Mouse (Mus musculus): ENCODE results near the gene Specc1. TPM values are rescaled to one million over a fixed set of nuclear protein-coding genes. Genes with fewer than 3 reads are reported as not detected.

The Specc1 gene
- total RNA-seq, 2 experiments from 2014 or later = 69.6 to 74.4 TPM

- intact Hi-C loops (cut with DNase I) = no loop called here
- TF ChIP-seq CTCF (IDR thresholded peaks at IDR 0.05) = no peak
- DNase-seq (ENCODE audit: extremely low spot score in 1 of 2, low spot score in 2 of 2) = no peak
- no peak overlapping the region for H3K4me3 ChIP-seq
- H3K27ac ChIP-seq = no peak overlapping the region
These were observed 78.0 kb downstream of the Specc1 start for GRCm38 (mm10) chr11:62034564-62034963.

- intact Hi-C loops (cut with DNase I) = no loop called here
- H3K4me3 ChIP-seq = no peak overlapping the region
- no peak overlapping the region for H3K27ac ChIP-seq
- TF ChIP-seq CTCF (IDR thresholded peaks at IDR 0.05) = no peak
- DNase-seq (ENCODE audit: extremely low spot score in 1 of 2, low spot score in 2 of 2) = no peak
These were observed 78.7 kb downstream of the Specc1 start for GRCm38 (mm10) chr11:62035220-62035619.

GRCm38 (mm10) chr11:62040122-62040521, 83.6 kb downstream of the Specc1 start:
- no peak for DNase-seq (ENCODE audit: extremely low spot score in 1 of 2, low spot score in 2 of 2)
- TF ChIP-seq CTCF (IDR thresholded peaks at IDR 0.05) = no peak
- Histone ChIP-seq H3K27ac (no peak overlapping the region), H3K4me3 (no peak overlapping the region)
- intact Hi-C loops (cut with DNase I) = no loop called here

DNA sequence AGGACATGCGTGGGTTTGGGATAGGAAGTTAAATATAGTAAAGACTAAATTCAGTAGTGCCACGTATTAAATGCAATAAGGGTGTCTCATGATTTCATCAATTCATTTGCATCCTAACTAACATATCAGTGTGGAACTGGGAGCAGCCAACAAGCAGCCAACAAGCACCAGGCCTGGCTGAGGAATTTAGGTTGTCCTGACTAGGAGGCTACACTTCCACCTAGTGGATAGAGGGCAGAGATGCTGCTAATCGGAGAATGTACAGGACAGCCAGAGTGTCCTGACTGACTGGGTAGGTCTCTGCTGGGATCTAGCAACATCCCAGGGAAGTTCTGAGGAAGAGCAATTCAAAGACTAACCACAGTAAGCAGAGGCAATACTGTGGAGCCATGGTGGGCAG, 88.1 kb downstream of the Specc1 start:
- no peak overlapping the region for H3K4me3 ChIP-seq
- no peak for DNase-seq (ENCODE audit: extremely low spot score in 1 of 2, low spot score in 2 of 2)
- H3K27ac ChIP-seq = no peak overlapping the region
- intact Hi-C loops (cut with DNase I) = loop anchor here (2.0 kb wide), 1 partner anchor 94 kb away; no protein-coding TSS in a partner anchor
- TF ChIP-seq CTCF (IDR thresholded peaks at IDR 0.05) = peak; percentile 53

GRCm38 (mm10) chr11:62045964-62046363, 89.4 kb downstream of the Specc1 start:
- DNase-seq (ENCODE audit: extremely low spot score in 1 of 2, low spot score in 2 of 2) = no peak
- intact Hi-C loops (cut with DNase I) = loop anchor here (2.0 kb wide), 1 partner anchor 95 kb away; no protein-coding TSS in a partner anchor
- TF ChIP-seq CTCF (IDR thresholded peaks at IDR 0.05) = no peak
- no peak overlapping the region for H3K27ac ChIP-seq
- no peak overlapping the region for H3K4me3 ChIP-seq

DNA sequence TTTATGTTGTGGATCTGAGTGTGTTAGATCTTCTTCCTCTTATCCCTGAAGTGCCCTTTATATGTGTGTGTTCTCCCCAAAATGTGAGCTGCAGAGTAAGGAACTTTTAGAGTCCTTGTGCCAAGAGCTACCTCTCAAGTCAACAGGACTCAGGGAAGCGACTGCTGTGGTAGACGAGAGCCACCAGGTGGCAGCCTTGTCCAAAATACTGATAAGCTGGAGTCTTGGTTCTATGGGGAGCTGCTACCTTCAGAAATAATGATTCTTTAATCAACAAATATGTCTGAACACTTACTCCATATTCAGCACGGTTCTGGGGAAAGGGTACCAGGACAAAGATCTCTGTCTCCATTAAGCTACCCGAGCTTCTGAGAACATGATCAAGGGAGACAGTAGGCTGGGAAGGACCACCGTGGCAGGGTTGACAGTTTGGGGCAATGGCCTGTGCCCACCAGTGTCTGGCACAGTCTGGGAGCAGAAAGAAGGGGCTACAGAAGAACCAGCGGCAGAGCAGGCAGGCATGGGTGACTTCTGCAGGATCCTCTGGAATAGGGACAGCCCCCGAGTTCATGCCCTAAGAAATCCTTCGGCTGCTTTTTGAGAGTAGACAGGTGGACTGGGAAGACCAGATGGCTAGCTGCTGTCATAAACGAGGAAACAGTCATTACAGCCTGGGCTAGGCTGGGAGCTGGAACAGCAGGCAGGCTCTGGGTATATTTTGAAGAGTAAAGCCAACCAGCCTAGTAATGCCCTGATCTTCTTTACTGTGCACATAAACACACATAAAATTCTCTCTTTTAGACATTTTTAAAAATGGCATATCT, 91.5 kb downstream of the Specc1 start:
- Histone ChIP-seq H3K4me3 (no peak overlapping the region), H3K27ac (no peak overlapping the region)
- peak; percentile 89 for TF ChIP-seq CTCF (IDR thresholded peaks at IDR 0.05)
- peak; percentile 67 to 71 for DNase-seq (ENCODE audit: extremely low spot score in 1 of 2, low spot score in 2 of 2)
- intact Hi-C loops (cut with DNase I) = loop anchor here (1.0 to 2.0 kb wide), 2 partner anchors 79 to 232 kb away; no protein-coding TSS in a partner anchor

- DNase-seq (ENCODE audit: extremely low spot score in 1 of 2, low spot score in 2 of 2) = no peak
- intact Hi-C loops (cut with DNase I) = loop anchor here (2.0 kb wide), 1 partner anchor 78 kb away; no protein-coding TSS in a partner anchor
These were observed 92.6 kb downstream of the Specc1 start for GRCm38 (mm10) chr11:62049170-62049569.

GRCm38 (mm10) chr11:62050356-62051330, 94.1 kb downstream of the Specc1 start:
- DNase-seq (ENCODE audit: extremely low spot score in 1 of 2, low spot score in 2 of 2) = no peak
- no peak for TF ChIP-seq CTCF (IDR thresholded peaks at IDR 0.05)
- intact Hi-C loops (cut with DNase I) = loop anchor here (2.0 kb wide), 1 partner anchor 70 kb away; no protein-coding TSS in a partner anchor
- Histone ChIP-seq H3K27ac (no peak overlapping the region), H3K4me3 (no peak overlapping the region)

More at GRCm38 (mm10) chr11:62049170-62049569, 92.6 kb downstream of the Specc1 start:
- Histone ChIP-seq H3K27ac (no peak overlapping the region), H3K4me3 (no peak overlapping the region)
- no peak for TF ChIP-seq CTCF (IDR thresholded peaks at IDR 0.05)

DNA sequence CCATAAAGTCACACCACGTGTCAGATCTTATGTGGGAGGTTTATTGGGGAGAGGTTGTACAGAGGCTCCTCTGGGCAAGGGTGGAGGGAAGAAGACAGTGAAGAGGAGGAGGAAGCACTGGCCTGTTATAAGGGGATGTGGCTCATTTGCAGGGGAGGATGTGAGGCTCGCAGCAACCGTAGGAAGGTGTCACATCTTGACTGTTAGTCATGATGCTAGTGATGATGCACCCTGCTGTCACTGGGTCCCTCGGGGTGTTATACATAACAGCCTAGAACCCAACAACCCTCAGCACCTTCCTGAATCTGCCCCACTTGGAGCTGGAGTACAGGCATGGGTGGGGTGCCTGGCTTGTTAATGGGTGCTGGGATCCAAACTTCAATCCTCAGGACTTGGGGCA, 94.9 kb downstream of the Specc1 start:
- no peak overlapping the region for H3K27ac ChIP-seq
- no peak overlapping the region for H3K4me3 ChIP-seq
- TF ChIP-seq CTCF (IDR thresholded peaks at IDR 0.05) = no peak
- DNase-seq (ENCODE audit: extremely low spot score in 1 of 2, low spot score in 2 of 2) = no peak
- intact Hi-C loops (cut with DNase I) = loop anchor here (2.0 kb wide), 1 partner anchor 69 kb away; no protein-coding TSS in a partner anchor

DNA sequence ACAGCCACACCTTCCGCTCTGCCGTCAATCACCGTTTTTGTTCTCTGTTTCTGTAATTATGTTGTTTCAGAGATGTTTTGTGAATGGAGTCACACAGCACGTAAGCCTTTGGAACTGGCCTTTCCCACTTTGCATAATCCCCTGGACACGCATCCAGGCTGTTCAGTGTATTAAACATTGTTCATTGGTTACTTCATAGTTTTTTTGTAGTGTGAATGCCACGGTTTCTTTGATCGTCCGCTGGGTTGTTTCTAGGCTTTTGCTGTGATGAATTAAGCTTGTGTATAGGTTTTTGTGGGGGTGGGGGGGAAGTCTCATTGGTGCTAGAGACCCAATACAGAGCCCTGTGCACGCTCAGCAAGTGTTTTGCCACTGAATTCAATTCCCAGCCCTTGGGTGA, 97.4 kb downstream of the Specc1 start:
- intact Hi-C loops (cut with DNase I) = no loop called here
- Histone ChIP-seq H3K27ac (no peak overlapping the region), H3K4me3 (no peak overlapping the region)
- DNase-seq (ENCODE audit: extremely low spot score in 1 of 2, low spot score in 2 of 2) = no peak
- TF ChIP-seq CTCF (IDR thresholded peaks at IDR 0.05) = no peak

GRCm38 (mm10) chr11:62064565-62064964, 108.0 kb downstream of the Specc1 start:
- no peak overlapping the region for H3K4me3 ChIP-seq
- DNase-seq (ENCODE audit: extremely low spot score in 1 of 2, low spot score in 2 of 2) = no peak
- intact Hi-C loops (cut with DNase I) = no loop called here
- no peak for TF ChIP-seq CTCF (IDR thresholded peaks at IDR 0.05)
- H3K27ac ChIP-seq = no peak overlapping the region

DNA sequence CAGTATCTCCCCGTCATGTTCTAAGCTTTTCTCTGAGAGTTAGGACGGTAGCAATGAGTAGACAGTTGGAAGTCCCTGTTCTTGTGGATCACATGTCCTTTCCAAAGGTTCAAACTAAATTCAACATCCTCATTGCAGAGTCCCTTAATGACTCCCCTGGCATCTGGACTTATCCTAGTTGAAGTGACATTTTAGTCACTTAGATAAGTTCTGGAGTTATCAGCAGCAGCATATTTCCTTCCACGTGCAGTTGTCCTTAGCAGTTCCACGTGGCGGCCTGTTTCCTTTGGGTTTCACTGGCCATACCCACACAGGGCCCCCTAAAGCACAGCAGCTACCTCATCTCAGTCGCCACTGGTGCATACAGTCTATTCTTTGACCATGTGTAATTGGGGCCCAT, 109.1 kb downstream of the Specc1 start:
- intact Hi-C loops (cut with DNase I) = no loop called here
- no peak overlapping the region for H3K4me3 ChIP-seq
- H3K27ac ChIP-seq = no peak overlapping the region
- DNase-seq (ENCODE audit: extremely low spot score in 1 of 2, low spot score in 2 of 2) = no peak
- no peak for TF ChIP-seq CTCF (IDR thresholded peaks at IDR 0.05)

All from left cerebral cortex, adult 2 months (tissue).